Mouse (Mus musculus) c-Kit-positive CD71-negative TER-119-negative erythroid progenitor cells, embryonic 14.5 days (primary cell): Measurements from ENCODE around the gene Micu1.

Source experiments
- DNase-seq: peaks from one replicate; pipeline ENCODE4 v3.0.0-alpha.2; 2013; ENCODE audit warnings: low read depth

The Micu1 gene

GRCm38 (mm10) chr10:59885174-59886080 lies 183.2 kb downstream of the Micu1 start:
- DNase-seq, result no peak

- DNase-seq, result no peak
These were observed 183.8 kb downstream of the Micu1 start for GRCm38 (mm10) chr10:59886081-59886466.

GRCm38 (mm10) chr10:59887432-59887831 lies 185.2 kb downstream of the Micu1 start:
- no peak for DNase-seq

- DNase-seq, result no peak
These were observed 187.1 kb downstream of the Micu1 start for GRCm38 (mm10) chr10:59889339-59889738.

- no peak for DNase-seq
These were observed 187.9 kb downstream of the Micu1 start for GRCm38 (mm10) chr10:59889953-59890751.

- DNase-seq, result no peak
These were observed 190.7 kb downstream of the Micu1 start for GRCm38 (mm10) chr10:59892977-59893376.

- DNase-seq, result no peak
These were observed 192.2 kb downstream of the Micu1 start for GRCm38 (mm10) chr10:59894251-59895160.

- no peak for DNase-seq
These were observed 193.3 kb downstream of the Micu1 start for GRCm38 (mm10) chr10:59895460-59896186.

GRCm38 (mm10) chr10:59896211-59896610 lies 193.9 kb downstream of the Micu1 start:
- no peak for DNase-seq

- DNase-seq, result no peak
These were observed 194.6 kb downstream of the Micu1 start for GRCm38 (mm10) chr10:59896911-59897331.

GRCm38 (mm10) chr10:59897511-59897910 lies 195.2 kb downstream of the Micu1 start:
- DNase-seq, result no peak

- no peak for DNase-seq
These were observed 196.0 kb downstream of the Micu1 start for GRCm38 (mm10) chr10:59898180-59898778.

GRCm38 (mm10) chr10:59898935-59899334 lies 196.7 kb downstream of the Micu1 start:
- no peak for DNase-seq

- no peak for DNase-seq
These were observed 197.3 kb downstream of the Micu1 start for GRCm38 (mm10) chr10:59899341-59900173.

- no peak for DNase-seq
These were observed 197.8 kb downstream of the Micu1 start for GRCm38 (mm10) chr10:59900174-59900435.

GRCm38 (mm10) chr10:59900939-59901338 lies 198.7 kb downstream of the Micu1 start:
- DNase-seq, result no peak

- DNase-seq, result no peak
These were observed 199.2 kb downstream of the Micu1 start for GRCm38 (mm10) chr10:59901463-59901862.

GRCm38 (mm10) chr10:59901986-59902605 lies 199.8 kb downstream of the Micu1 start:
- no peak for DNase-seq

GRCm38 (mm10) chr10:59902606-59902990 lies 200.3 kb downstream of the Micu1 start:
- no peak for DNase-seq

- no peak for DNase-seq
These were observed 200.9 kb downstream of the Micu1 start for GRCm38 (mm10) chr10:59903170-59903569.
